Mouse (Mus musculus): ENCODE data around the gene Dusp23.

- no peak for TF ChIP-seq CTCF (IDR thresholded peaks at IDR 0.05; ENCODE audit: borderline replicate concordance, control insufficient read depth, extremely low read depth, insufficient read depth, low read length, poor library complexity)
- no peak for TF ChIP-seq POLR2A (IDR thresholded peaks at IDR 0.05; ENCODE audit: control insufficient read depth, extremely low read depth, insufficient read depth, low read length, poor library complexity)
These were observed 2.5 kb upstream of the Dusp23 start for GRCm38 (mm10) chr1:172635258-172635657.

Data from thymus, adult 2 months (tissue).